Mouse (Mus musculus) lung, embryonic 14.5 days (tissue): ENCODE data around the gene Nat8f4. TPM values are rescaled to one million over a fixed set of nuclear protein-coding genes. Genes with fewer than 3 reads are reported as not detected.
"Not testable (repeated sequence)": the region's sequence is repeated elsewhere in the genome, so short reads cannot be mapped to it uniquely, and the experiment has no call there.

Experiments used
- ATAC-seq: fragments of 200-750 bp; cut with Nextera tagmentation; 2 replicates; pipeline ENCODE4 v1.8.0; 2017; ENCODE audit warnings: mild to moderate bottlenecking, moderate TSS enrichment, moderate library complexity; ENCODE audit not compliant: insufficient read depth
- DNase-seq: peaks from one replicate; pipeline ENCODE4 v3.0.0-alpha.2; 2015
- H3K27ac ChIP-seq: fragments of 300-500 bp; sonication (generic); 2 replicates; pipeline ENCODE4 v1.5.1; 2014; ENCODE audit warnings: low read depth, mild to moderate bottlenecking, moderate library complexity
- H3K27me3 ChIP-seq: fragments of 300-500 bp; sonication (generic); 2 replicates; pipeline ENCODE4 v1.6.1; 2014; ENCODE audit warnings: low read length, control low read depth; ENCODE audit not compliant: insufficient read depth
- H3K36me3 ChIP-seq: fragments of 300-500 bp; sonication (generic); 2 replicates; pipeline ENCODE4 v1.6.1; 2014; ENCODE audit warnings: control low read depth; ENCODE audit not compliant: insufficient read depth
- H3K4me1 ChIP-seq: fragments of 300-500 bp; sonication (generic); 2 replicates; pipeline ENCODE4 v1.6.1; 2014; ENCODE audit warnings: antibody characterized with exemption, control low read depth; ENCODE audit not compliant: insufficient read depth
- H3K4me2 ChIP-seq: fragments of 300-500 bp; sonication (generic); 2 replicates; pipeline ENCODE4 v1.6.1; 2014; ENCODE audit warnings: mild to moderate bottlenecking
- H3K4me3 ChIP-seq: fragments of 300-500 bp; sonication (generic); 2 replicates; pipeline ENCODE4 v1.5.1; 2014; ENCODE audit warnings: low read depth, low read length
- H3K9ac ChIP-seq: fragments of 300-500 bp; sonication (generic); 2 replicates; pipeline ENCODE4 v1.6.1; 2014
- H3K9me3 ChIP-seq: fragments of 300-500 bp; sonication (generic); 2 replicates; pipeline ENCODE4 v1.6.1; 2016; ENCODE audit warnings: low read depth, low read length, control low read depth
- CTCF ChIP-seq: IDR thresholded peaks from 2 replicates; pipeline ENCODE4 v1.5.1; 2016; ENCODE audit warnings: antibody characterized with exemption, low read depth
- WGBS: fragments of 180-500 bp; shearing (Covaris S2); extraction: QIAGEN DNeasy Blood & Tissue Kit; methylation state at CpG from one replicate; pipeline ENCODE4 v1.1.7; 2014; 5-methylcytosine and 5-hydroxymethylcytosine counted together
- polyA plus RNA-seq: library from polyadenylated mRNA; unstranded; fragments of >200 nt; fragmentation: Nextera tagmentation; extraction: Ambion mirVana; gene quantifications from 2 replicates; pipeline ENCODE4 v1.2.1, GENCODE M21; 2014

Nat8f4 gene
- polyA plus RNA-seq, result 4.9 and 5.4 TPM in 2 replicates

GRCm38 (mm10) chr6:85904642-85905061, at the start of gene Nat8f4:
Nat8f4 (minus strand) TSS chr6:85904884.
- TF ChIP-seq CTCF, result peak; percentile 88
- H3K4me2 ChIP-seq, result peak within 1 kb of the TSS; percentile 42
- peak; percentile 23 for DNase-seq
- not testable (repeated sequence) for H3K27me3 ChIP-seq, H3K27ac ChIP-seq, H3K36me3 ChIP-seq, H3K4me1 ChIP-seq, H3K9ac ChIP-seq, H3K9me3 ChIP-seq
- H3K4me3 ChIP-seq, result peak within 1 kb of the TSS; percentile 24
- WGBS, result 17% methylated on average over 20 of the region's 20 CpGs
- peak; percentile 58 for ATAC-seq

- ATAC-seq (no peak), DNase-seq (no peak)
- Histone ChIP-seq H3K4me2 (no peak overlapping the region), H3K9me3 (no peaks in the 10 kb centered on the region), H3K4me3 (no peak overlapping the region), H3K9ac (no peak overlapping the region), H3K27ac (no peak overlapping the region), H3K4me1 (no peaks in the 10 kb centered on the region), H3K36me3 (peaks cover 94% of the 10 kb centered on the region), H3K27me3 (no peaks in the 10 kb centered on the region)
- TF ChIP-seq CTCF, result no peak
- WGBS, result 88% methylated on average over 6 of the region's 6 CpGs
These were observed 43.9 kb upstream of the Nat8f4 start for GRCm38 (mm10) chr6:85948549-85948948.

GRCm38 (mm10) chr6:85942469-85942868, 37.8 kb upstream of the Nat8f4 start:
- DNase-seq (no peak), ATAC-seq (no peak)
- Histone ChIP-seq H3K27ac (no peak overlapping the region), H3K27me3 (no peaks in the 10 kb centered on the region), H3K4me2 (no peak overlapping the region), H3K9me3 (no peaks in the 10 kb centered on the region), H3K4me3 (no peak overlapping the region), H3K36me3 (peaks cover 48% of the 10 kb centered on the region), H3K4me1 (no peaks in the 10 kb centered on the region), H3K9ac (no peak overlapping the region)
- 96% methylated on average over 3 of the region's 3 CpGs for WGBS
- TF ChIP-seq CTCF, result no peak

- ATAC-seq (no peak), DNase-seq (no peak)
- Histone ChIP-seq H3K4me2 (no peak overlapping the region), H3K4me3 (no peak overlapping the region), H3K27ac (no peak overlapping the region), H3K9me3 (no peaks in the 10 kb centered on the region), H3K36me3 (peaks cover 11% of the 10 kb centered on the region), H3K9ac (no peak overlapping the region), H3K4me1 (0 out of 2 replicates have a peak, but pooled peaks cover 4% of the 10 kb centered on the region), H3K27me3 (no peaks in the 10 kb centered on the region)
- 60% methylated on average over 10 of the region's 10 CpGs for WGBS
- no peak for TF ChIP-seq CTCF
These were observed 34.0 kb upstream of the Nat8f4 start for GRCm38 (mm10) chr6:85938701-85939100.

GRCm38 (mm10) chr6:85936508-85937465, 32.1 kb upstream of the Nat8f4 start:
- H3K4me3 ChIP-seq, result peak overlapping the region; percentile 39
- DNase-seq (peak; percentile 85), ATAC-seq (peak; percentile 97)
- H3K27me3 ChIP-seq, H3K9me3 ChIP-seq, H3K36me3 ChIP-seq, H3K4me1 ChIP-seq: not testable (repeated sequence)
- peak overlapping the region; percentile 49 for H3K9ac ChIP-seq
- WGBS, result 1% methylated on average over 46 of the region's 50 CpGs
- peak; percentile 23; the same call in 1 of the 2 replicates for TF ChIP-seq CTCF
- H3K4me2 ChIP-seq, result peak overlapping the region; percentile 63
- H3K27ac ChIP-seq, result peak overlapping the region; percentile 72

GRCm38 (mm10) chr6:85935646-85936045, 31.0 kb upstream of the Nat8f4 start:
- H3K9ac ChIP-seq, result no peak overlapping the region
- no peak overlapping the region for H3K4me3 ChIP-seq
- H3K36me3 ChIP-seq, result no peaks in the 10 kb centered on the region
- no peak overlapping the region for H3K4me2 ChIP-seq
- WGBS, result 52% methylated on average over 3 of the region's 3 CpGs
- H3K27ac ChIP-seq, result no peak overlapping the region
- no peaks in the 10 kb centered on the region for H3K9me3 ChIP-seq
- TF ChIP-seq CTCF, result 0 out of 2 replicates have a peak, but pooled peaks have one; percentile 5
- ATAC-seq (no peak), DNase-seq (peak; percentile 25)
- no peaks in the 10 kb centered on the region for H3K27me3 ChIP-seq
- 0 out of 2 replicates have a peak, but pooled peaks cover 4% of the 10 kb centered on the region for H3K4me1 ChIP-seq

- no peak overlapping the region for H3K27ac ChIP-seq
- DNase-seq (no peak), ATAC-seq (no peak)
- 78% methylated on average over 8 of the region's 8 CpGs for WGBS
- no peak overlapping the region for H3K4me3 ChIP-seq
- 0 out of 2 replicates have a peak, but pooled peaks cover 4% of the 10 kb centered on the region for H3K4me1 ChIP-seq
- peaks cover 12% of the 10 kb centered on the region; the same call in 1 of the 2 replicates for H3K36me3 ChIP-seq
- H3K27me3 ChIP-seq, result no peaks in the 10 kb centered on the region
- H3K9ac ChIP-seq, result no peak overlapping the region
- no peak for TF ChIP-seq CTCF
- no peaks in the 10 kb centered on the region for H3K9me3 ChIP-seq
- no peak overlapping the region for H3K4me2 ChIP-seq
These were observed 29.4 kb upstream of the Nat8f4 start for GRCm38 (mm10) chr6:85934047-85934446.
